ENCODE assay signal across 31 mouse cellular contexts in the genomic region with DNA sequence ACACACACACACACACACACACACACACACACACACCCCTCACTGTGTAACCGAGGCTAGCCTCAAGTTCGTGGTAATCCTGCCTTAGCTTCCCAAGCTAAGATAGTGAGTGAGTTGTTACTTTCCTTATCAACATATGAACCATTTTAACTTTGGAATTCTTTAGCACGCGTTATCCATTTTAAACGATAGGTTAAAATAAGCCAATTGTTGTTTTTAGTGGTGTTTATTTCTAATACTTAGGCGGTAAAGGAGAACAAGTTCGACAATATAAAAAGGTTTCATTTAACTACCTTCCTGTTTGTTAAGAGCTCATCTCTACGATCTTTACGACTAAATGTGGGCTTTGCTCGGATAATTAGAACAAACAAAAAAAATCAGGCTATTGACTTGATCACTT. TPM values are rescaled to one million over a fixed set of nuclear protein-coding genes. Genes with fewer than 3 reads are reported as not detected.
"Had no signal": no experiment of that assay in that cellular context is flagged by ENCODE, and none has a peak within 500 bp of the region (broad histone marks: within the 10 kb centered on the region; RNA-seq: fewer than 3 reads in every experiment).

No protein-coding gene starts in this region.

- H3K9me3 ChIP-seq: liver, embryonic 13.5 days; midbrain, embryonic 12.5 days; midbrain, embryonic 15.5 days had no signal

- DNase-seq: kidney, adult 2 months; kidney, postnatal 25 days; layer of hippocampus, adult 9-11 months; liver, embryonic 13.5 days; lung, adult 2 months; lung, postnatal 14 days; lung, postnatal 4 days; thymus, adult 2 months; thymus, postnatal 14 days; thymus, postnatal 4 days had no signal

- H3K36me3 ChIP-seq: liver, embryonic 13.5 days; midbrain, embryonic 12.5 days; midbrain, embryonic 15.5 days had no signal

- H3K4me2 ChIP-seq: liver, embryonic 13.5 days; midbrain, embryonic 12.5 days; midbrain, embryonic 15.5 days had no signal

- ATAC-seq: midbrain, embryonic 15.5 days had no signal

- H3K27ac ChIP-seq: kidney, postnatal 0 days; layer of hippocampus, adult 2 months; liver, embryonic 13.5 days; midbrain, embryonic 12.5 days; midbrain, embryonic 15.5 days had no signal

- H3K4me3 ChIP-seq: layer of hippocampus, adult 2 months; liver, embryonic 13.5 days; midbrain, embryonic 12.5 days; midbrain, embryonic 15.5 days; myocyte had no signal

- H3K4me1 ChIP-seq: liver, embryonic 13.5 days; midbrain, embryonic 12.5 days; midbrain, embryonic 15.5 days had no signal

- H3K9ac ChIP-seq: liver, embryonic 13.5 days; midbrain, embryonic 12.5 days; midbrain, embryonic 15.5 days had no signal

RNA-seq across cellular contexts. Expression of a gene that starts 17.3 kb away (rescaled TPM):
- total RNA-seq: layer of hippocampus, adult 2 months; layer of hippocampus, postnatal 25 days; left cerebral cortex, adult 18-20 months; left cerebral cortex, postnatal 25 days; liver, adult 2 months; megakaryocyte progenitor cell, adult 5-6 weeks; megakaryocyte-erythroid progenitor cell, adult 5-6 weeks; monocyte, adult 5-6 weeks had no signal
- polyA plus RNA-seq: kidney, adult 2 months; kidney, embryonic 14.5 days; kidney, postnatal 0 days; large intestine, adult 2 months; limb, embryonic 11.5 days; limb, embryonic 14.5 days; liver, embryonic 13.5 days; liver, embryonic 16.5 days; lung, adult 2 months; midbrain, embryonic 12.5 days; midbrain, embryonic 15.5 days; neural tube, embryonic 14.5 days; spleen, adult 2 months; stomach, embryonic 16.5 days had no signal

RNA-seq across cellular contexts. Expression of a gene that starts 43.3 kb away (rescaled TPM):
- total RNA-seq: left cerebral cortex, postnatal 25 days; liver, adult 2 months; megakaryocyte progenitor cell, adult 5-6 weeks; megakaryocyte-erythroid progenitor cell, adult 5-6 weeks; monocyte, adult 5-6 weeks had no signal
- polyA plus RNA-seq: kidney, embryonic 14.5 days; liver, adult 2 months; liver, embryonic 13.5 days; liver, embryonic 16.5 days; midbrain, embryonic 12.5 days; myocyte; small intestine, adult 2 months; spleen, adult 2 months had no signal
